In genomic region chr17:72917241-72918030, GRCm38 (mm10) we compare ENCODE assay signal across 8 mouse cellular contexts. TPM values are rescaled to one million over a fixed set of nuclear protein-coding genes. Genes with fewer than 3 reads are reported as not detected.
DNase-seq lines count a peak whose midpoint lies in the region; ATAC-seq and TF ChIP-seq lines count a peak whose summit lies in the region.

No protein-coding gene starts in this region.

- WGBS in forebrain, postnatal 0 days = 2% methylated on average over 37 of the region's 37 CpGs
- 1% methylated on average over 37 of the region's 37 CpGs for WGBS in hindbrain, embryonic 10.5 days

- peak overlapping the region; percentile 73 for H3K4me3 ChIP-seq in forebrain, postnatal 0 days (ENCODE audit: low read depth, low read length)
- peak overlapping the region; percentile 82 for H3K4me3 ChIP-seq in hindbrain, embryonic 10.5 days

- peak overlapping the region; percentile 62 for H3K4me2 ChIP-seq in forebrain, postnatal 0 days (ENCODE audit: low read depth)

- H3K27ac ChIP-seq in forebrain, postnatal 0 days (ENCODE audit: low read depth, low read length) = peak overlapping the region; percentile 94
- H3K27ac ChIP-seq in hindbrain, embryonic 10.5 days = peak overlapping the region; percentile 96

- H3K4me1 ChIP-seq in forebrain, postnatal 0 days (ENCODE audit: insufficient read depth) = peaks cover 17% of the 10 kb centered on the region; the same call in 1 of the 2 replicates
- H3K4me1 ChIP-seq in hindbrain, embryonic 10.5 days (replicated peaks) = peaks cover 46% of the 10 kb centered on the region

- H3K9ac ChIP-seq in forebrain, postnatal 0 days = peak overlapping the region; percentile 85

- H3K9me3 ChIP-seq in forebrain, postnatal 0 days (ENCODE audit: low read length) = no peaks in the 10 kb centered on the region
- H3K9me3 ChIP-seq in hindbrain, embryonic 10.5 days = no peaks in the 10 kb centered on the region

- ATAC-seq in forebrain, postnatal 0 days = peak; percentile 67

- peak; percentile 58 for TF ChIP-seq CTCF in forebrain, postnatal 0 days (IDR thresholded peaks at IDR 0.05; ENCODE audit: low read depth)

- no peaks in the 10 kb centered on the region for H3K27me3 ChIP-seq in forebrain, postnatal 0 days (ENCODE audit: insufficient read depth, low read length)
- peaks cover 12% of the 10 kb centered on the region for H3K27me3 ChIP-seq in hindbrain, embryonic 10.5 days (ENCODE audit: insufficient read depth, poor library complexity, severe bottlenecking)

- H3K36me3 ChIP-seq in forebrain, postnatal 0 days (ENCODE audit: insufficient read depth) = 0 out of 2 replicates have a peak, but pooled peaks cover 9% of the 10 kb centered on the region
- peaks cover 16% of the 10 kb centered on the region for H3K36me3 ChIP-seq in hindbrain, embryonic 10.5 days

- peak; percentile 85 for DNase-seq in NIH3T3 (ENCODE audit: low read depth)
- peak; percentile 51 for DNase-seq in cerebellum, adult 11 months
- DNase-seq in forebrain, postnatal 0 days = peak; percentile 85
- DNase-seq in hindbrain, embryonic 10.5 days (ENCODE audit: low spot score) = peak; percentile 72
- DNase-seq in left cerebral cortex, adult 11 months (ENCODE audit: low spot score) = peak; percentile 36
- DNase-seq in lung, postnatal 25 days (ENCODE audit: low spot score) = peak; percentile 60
- DNase-seq in retina, embryonic 14.5 days (ENCODE audit: low spot score) = peak; percentile 70
- peak; percentile 33 for DNase-seq in urinary bladder, postnatal 25 days (ENCODE audit: low spot score)

RNA-seq across cellular contexts. Expression of gene Lbh, which starts 0.7 kb away (rescaled TPM):
- 51.9 and 66.7 TPM in 2 replicates for total RNA-seq in forebrain, postnatal 0 days (2014; rRNA removed)
- polyA plus RNA-seq in forebrain, postnatal 0 days (2015; fragmentation: Nextera tagmentation; extraction: Ambion mirVana) = 3.0 and 3.1 TPM in 2 replicates
- polyA plus RNA-seq in hindbrain, embryonic 10.5 days (2016; fragmentation: Nextera tagmentation; extraction: Ambion mirVana) = 2.4 and 2.6 TPM in 2 replicates

Comparison
In these comparisons a context has a peak if more than half of its experiments do, and no peak if none do; other contexts are left out.
1. Peak in every context shown above with its lines: DNase-seq, ATAC-seq, H3K4me3 ChIP-seq and H3K27ac ChIP-seq.
2. DNase-seq: peak in every context shown above with its lines; median percentile 85 in NIH3T3; 85 in forebrain, postnatal 0 days; 72 in hindbrain, embryonic 10.5 days; 70 in retina, embryonic 14.5 days; 60 in lung, postnatal 25 days; 51 in cerebellum, adult 11 months; 36 in left cerebral cortex, adult 11 months; 33 in urinary bladder, postnatal 25 days.